Mouse (Mus musculus) spleen, adult 2 months (tissue): ENCODE results near the gene Grm2. TPM values are rescaled to one million over a fixed set of nuclear protein-coding genes. Genes with fewer than 3 reads are reported as not detected.

Experiments
- DNase-seq, 2 experiments: peaks; one replicate each; pipeline versions ENCODE4 v3.0.0 to v3.0.0-alpha.2; 2012 to 2021; ENCODE audit warnings: low spot score in 2 of 2, low read depth in 1 of 2
- H3K27ac ChIP-seq: fragments of 200-500 bp; 2 replicates; pipeline ENCODE4 v1.5.1; 2012; ENCODE audit warnings: low read length, inconsistent platforms; ENCODE audit not compliant: insufficient read depth
- H3K27me3 ChIP-seq: fragments of 200-500 bp; 2 replicates; pipeline ENCODE4 v1.6.1; 2012; ENCODE audit warnings: mild to moderate bottlenecking, moderate library complexity, low read length, inconsistent platforms; ENCODE audit not compliant: control insufficient read depth, insufficient read depth
- H3K36me3 ChIP-seq: fragments of 200-500 bp; 2 replicates; pipeline ENCODE4 v1.6.1; 2012; ENCODE audit warnings: mild to moderate bottlenecking, low read length, inconsistent platforms; ENCODE audit not compliant: control insufficient read depth, insufficient read depth
- H3K4me1 ChIP-seq: fragments of 200-500 bp; 2 replicates; pipeline ENCODE4 v1.6.1; 2011; ENCODE audit warnings: inconsistent platforms; ENCODE audit not compliant: control insufficient read depth, insufficient read depth, insufficient read length
- H3K4me3 ChIP-seq: fragments of 200-500 bp; 2 replicates; pipeline ENCODE4 v1.5.1; 2011; ENCODE audit warnings: mild to moderate bottlenecking, inconsistent platforms; ENCODE audit not compliant: insufficient read depth, insufficient read length; ENCODE audit errors: extremely low read depth
- CTCF ChIP-seq: fragments of 200-500 bp; IDR thresholded peaks from 2 replicates; pipeline ENCODE4 v1.5.1; 2011; ENCODE audit warnings: mild to moderate bottlenecking, inconsistent platforms; ENCODE audit not compliant: insufficient read depth, insufficient read length, insufficient replicate concordance; ENCODE audit errors: extremely low read depth
- POLR2A ChIP-seq: fragments of 200-500 bp; IDR thresholded peaks from 2 replicates; pipeline ENCODE4 v1.6.1; 2011; ENCODE audit warnings: low read depth, low read length, inconsistent platforms
- WGBS: fragments of 180-500 bp; shearing (Covaris S2); methylation state at CpG from one replicate; pipeline ENCODE4 v1.1.7; 2018; 5-methylcytosine and 5-hydroxymethylcytosine counted together
- polyA plus RNA-seq: library from polyadenylated mRNA; depleted of rRNA; stranded (reverse); fragments of >200 nt; gene quantifications from 2 replicates; pipeline ENCODE4 v1.2.3, GENCODE M21; 2012

The Grm2 gene
- polyA plus RNA-seq, 1 experiment = not detected

DNA sequence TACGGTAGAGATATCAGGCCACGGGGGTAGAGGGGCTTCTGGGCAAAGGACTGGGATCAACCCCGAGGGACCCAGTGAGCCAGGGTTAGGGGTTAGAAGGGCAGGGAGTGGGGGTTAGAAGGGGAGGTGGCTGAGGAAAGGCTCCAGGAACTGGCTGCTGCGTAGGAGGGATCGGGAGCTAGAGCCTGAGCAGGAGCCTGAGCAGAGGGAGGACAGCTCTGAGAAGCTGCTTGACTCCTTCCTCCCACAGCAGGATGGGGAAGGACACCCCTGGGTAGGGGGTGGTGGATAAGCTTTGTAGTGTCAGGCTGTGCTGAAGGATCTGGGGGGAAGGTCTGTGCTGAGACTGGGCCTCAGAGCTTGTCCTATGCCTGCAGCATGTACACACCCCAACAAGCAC lies 938 bp upstream of the Grm2 start:
- Histone ChIP-seq H3K4me1 (no peaks in the 10 kb centered on the region), H3K4me3 (no peak overlapping the region), H3K27ac (no peak overlapping the region), H3K27me3 (peaks cover 3% of the 10 kb centered on the region), H3K36me3 (peaks cover 12% of the 10 kb centered on the region)
- no peak for DNase-seq
- 70% methylated on average over 5 of the region's 5 CpGs for WGBS
- TF ChIP-seq CTCF (no peak), POLR2A (no peak)

- Histone ChIP-seq H3K4me3 (no peak overlapping the region), H3K36me3 (no peaks in the 10 kb centered on the region), H3K4me1 (no peaks in the 10 kb centered on the region), H3K27ac (no peak overlapping the region), H3K27me3 (peaks cover 3% of the 10 kb centered on the region)
- 54% methylated on average over 1 of the region's 1 CpGs for WGBS
- TF ChIP-seq POLR2A (no peak), CTCF (no peak)
- DNase-seq = no peak
Measured at GRCm38 (mm10) chr9:106652720-106653119, 3.2 kb downstream of the Grm2 start.

DNA sequence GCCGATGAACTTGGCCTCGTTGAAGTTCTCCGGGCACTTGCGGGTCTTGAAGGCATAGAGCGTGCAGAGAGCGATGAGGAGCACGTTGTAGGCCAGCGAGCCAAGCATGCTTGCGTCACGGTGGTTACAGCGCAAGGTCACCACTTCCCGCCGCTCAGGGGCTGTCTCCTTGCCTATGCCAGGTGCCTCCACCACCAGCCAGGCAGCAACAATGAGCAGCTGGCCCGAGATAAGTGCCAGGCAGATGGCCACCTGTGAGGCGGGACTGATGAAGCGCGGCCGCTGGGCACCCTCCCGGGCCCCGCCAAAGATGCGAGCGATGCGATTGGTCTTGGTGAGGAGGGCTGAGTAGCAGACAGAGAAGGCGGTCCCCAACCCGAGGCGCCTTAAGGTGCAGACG lies 8.7 kb downstream of the Grm2 start:
- Histone ChIP-seq H3K4me1 (no peaks in the 10 kb centered on the region), H3K27me3 (no peaks in the 10 kb centered on the region), H3K27ac (no peak overlapping the region), H3K4me3 (no peak overlapping the region), H3K36me3 (no peaks in the 10 kb centered on the region)
- 74% methylated on average over 27 of the region's 27 CpGs for WGBS
- no peak for DNase-seq
- TF ChIP-seq CTCF (no peak), POLR2A (no peak)

- DNase-seq = no peak
- Histone ChIP-seq H3K4me3 (no peak overlapping the region), H3K27ac (no peak overlapping the region), H3K4me1 (no peaks in the 10 kb centered on the region), H3K36me3 (no peaks in the 10 kb centered on the region), H3K27me3 (no peaks in the 10 kb centered on the region)
- TF ChIP-seq POLR2A (no peak), CTCF (no peak)
- 68% methylated on average over 9 of the region's 9 CpGs for WGBS
Measured at GRCm38 (mm10) chr9:106645684-106646271, 10.1 kb downstream of the Grm2 start.

GRCm38 (mm10) chr9:106643787-106644186 lies 12.1 kb downstream of the Grm2 start:
- Histone ChIP-seq H3K27ac (no peak overlapping the region), H3K4me1 (no peaks in the 10 kb centered on the region), H3K4me3 (no peak overlapping the region), H3K27me3 (no peaks in the 10 kb centered on the region), H3K36me3 (no peaks in the 10 kb centered on the region)
- 71% methylated on average over 6 of the region's 6 CpGs for WGBS
- no peak for DNase-seq
- no peak for TF ChIP-seq POLR2A
- no peak for TF ChIP-seq CTCF

DNA sequence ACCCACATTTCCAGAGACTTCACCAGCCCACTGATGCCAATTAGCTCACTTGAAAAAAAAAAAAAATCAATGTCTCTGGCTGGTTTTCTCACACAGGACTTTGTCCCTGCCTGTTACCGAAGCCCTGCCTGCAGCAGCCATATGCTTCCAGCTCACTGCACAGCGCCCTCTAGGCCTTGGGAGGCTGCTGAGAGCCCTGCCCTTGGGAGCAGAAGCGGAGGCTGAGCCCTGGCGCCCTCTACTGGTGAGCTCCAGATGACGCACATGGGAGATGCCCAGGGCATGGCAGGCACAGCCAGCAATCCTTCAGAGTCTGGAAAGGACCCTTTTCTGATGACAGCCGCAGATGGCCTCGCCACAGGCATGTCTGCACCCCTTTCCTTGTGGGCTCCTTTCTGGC lies 12.8 kb downstream of the Grm2 start:
- Histone ChIP-seq H3K4me1 (no peaks in the 10 kb centered on the region), H3K27ac (no peak overlapping the region), H3K27me3 (no peaks in the 10 kb centered on the region), H3K4me3 (no peak overlapping the region), H3K36me3 (no peaks in the 10 kb centered on the region)
- TF ChIP-seq POLR2A (no peak), CTCF (peak; percentile 68; the same call in 1 of the 2 replicates)
- DNase-seq = peak in 1 of 2 experiments; percentile 56
- 22% methylated on average over 7 of the region's 7 CpGs for WGBS

DNA sequence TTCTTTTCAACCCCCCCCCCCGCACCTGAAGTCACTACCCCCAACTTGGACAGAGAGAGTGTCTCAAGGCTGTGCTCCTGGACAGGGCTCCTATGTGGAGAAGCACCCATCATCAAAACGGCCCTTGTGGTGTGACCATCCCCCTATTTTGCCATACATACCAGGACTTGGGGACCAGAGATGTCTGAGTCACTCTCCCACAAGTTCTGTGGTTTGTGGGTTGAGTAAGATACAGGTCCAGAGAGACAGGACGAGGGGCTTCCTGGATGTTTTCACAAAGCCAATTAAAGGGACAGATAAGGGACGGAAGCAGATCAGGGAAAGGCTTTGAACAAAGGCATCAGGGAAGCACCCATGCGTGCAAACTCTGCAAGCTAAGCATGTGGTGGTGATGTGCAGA lies 14.5 kb downstream of the Grm2 start:
- Histone ChIP-seq H3K27me3 (no peaks in the 10 kb centered on the region), H3K36me3 (no peaks in the 10 kb centered on the region), H3K27ac (no peak overlapping the region), H3K4me3 (no peak overlapping the region), H3K4me1 (no peaks in the 10 kb centered on the region)
- TF ChIP-seq POLR2A (no peak), CTCF (no peak)
- 43% methylated on average over 5 of the region's 5 CpGs for WGBS
- no peak for DNase-seq
